In genomic region chr8:26804901-26805341, GRCm38 (mm10) we compare ENCODE assay signal across 10 mouse cellular contexts.
DNase-seq lines count a peak whose midpoint lies in the region; ATAC-seq lines count a peak whose summit lies in the region.
"Had no signal": no experiment of that assay in that cellular context is flagged by ENCODE, and none has a peak within 500 bp of the region (broad histone marks: within the 10 kb centered on the region; RNA-seq: fewer than 3 reads in every experiment).

No protein-coding gene starts in this region.

- H3K36me3 ChIP-seq in midbrain, embryonic 10.5 days = no peaks in the 10 kb centered on the region
- H3K36me3 ChIP-seq in midbrain, embryonic 16.5 days (ENCODE audit: control insufficient read depth, insufficient read depth, low read length) = no peaks in the 10 kb centered on the region
- H3K36me3 ChIP-seq in limb, embryonic 12.5 days = no peaks in the 10 kb centered on the region

- peaks cover 33% of the 10 kb centered on the region for H3K27me3 ChIP-seq in midbrain, embryonic 10.5 days (ENCODE audit: low read depth, poor library complexity, severe bottlenecking)
- H3K27me3 ChIP-seq in midbrain, embryonic 16.5 days (ENCODE audit: control insufficient read depth, insufficient read depth, low read depth, low read length) = no peaks in the 10 kb centered on the region
- H3K27me3 ChIP-seq in limb, embryonic 12.5 days = peaks cover 56% of the 10 kb centered on the region

- no peaks in the 10 kb centered on the region for H3K9me3 ChIP-seq in midbrain, embryonic 10.5 days (replicated peaks)
- no peaks in the 10 kb centered on the region for H3K9me3 ChIP-seq in midbrain, embryonic 16.5 days (replicated peaks; ENCODE audit: control insufficient read depth, low read length, poor library complexity, severe bottlenecking)
- H3K9me3 ChIP-seq in limb, embryonic 12.5 days = no peaks in the 10 kb centered on the region

- H3K9ac ChIP-seq in midbrain, embryonic 16.5 days (ENCODE audit: low read depth, low read length) = no peak overlapping the region
- H3K9ac ChIP-seq in limb, embryonic 12.5 days (replicated peaks) = no peak overlapping the region
- H3K9ac ChIP-seq: liver, postnatal 0 days had no signal

- H3K4me2 ChIP-seq in midbrain, embryonic 16.5 days (ENCODE audit: low read length) = no peak overlapping the region
- peak overlapping the region; percentile 37 for H3K4me2 ChIP-seq in limb, embryonic 12.5 days

- ATAC-seq in midbrain, embryonic 16.5 days = no peak
- no peak for ATAC-seq in limb, embryonic 12.5 days (ENCODE audit: insufficient number of reproducible peaks, insufficient read depth, low FRiP score, low TSS enrichment, low read depth)
- ATAC-seq in cerebellum, adult (ENCODE audit: insufficient number of reproducible peaks, low FRiP score, low TSS enrichment) = no peak
- ATAC-seq: liver, postnatal 0 days had no signal

- DNase-seq in cerebellum, postnatal 14 days = peak; percentile 31 to 34
- DNase-seq in cerebellum, postnatal 36 days = no peak
- DNase-seq in midbrain, embryonic 10.5 days (ENCODE audit: low spot score) = peak; percentile 28
- DNase-seq in retina, embryonic 14.5 days (ENCODE audit: low spot score) = peak; percentile 35
- no peak for DNase-seq in spleen, postnatal 10 days (ENCODE audit: low spot score in 2 of 2)
- DNase-seq: liver, postnatal 0 days; thymus, postnatal 25 days had no signal

- peaks cover 46% of the 10 kb centered on the region for H3K4me1 ChIP-seq in midbrain, embryonic 10.5 days
- peaks cover 9% of the 10 kb centered on the region; the same call in 1 of the 2 replicates for H3K4me1 ChIP-seq in midbrain, embryonic 16.5 days (ENCODE audit: control insufficient read depth, insufficient read depth, low read length)
- peaks cover 58% of the 10 kb centered on the region for H3K4me1 ChIP-seq in limb, embryonic 12.5 days (replicated peaks)

- peak overlapping the region; percentile 53; the same call in 1 of the 2 replicates for H3K27ac ChIP-seq in midbrain, embryonic 10.5 days (replicated peaks)
- no peak overlapping the region for H3K27ac ChIP-seq in midbrain, embryonic 16.5 days (ENCODE audit: low read length)
- H3K27ac ChIP-seq in limb, embryonic 12.5 days = peak overlapping the region; percentile 69; the same call in 1 of the 2 replicates

- H3K4me3 ChIP-seq in midbrain, embryonic 10.5 days = no peak overlapping the region
- no peak overlapping the region for H3K4me3 ChIP-seq in midbrain, embryonic 16.5 days (ENCODE audit: low read depth, low read length)
- H3K4me3 ChIP-seq in limb, embryonic 12.5 days (replicated peaks) = no peak overlapping the region

- WGBS in midbrain, embryonic 10.5 days = 30% methylated on average over 7 of the region's 7 CpGs
- WGBS in midbrain, embryonic 16.5 days = 26% methylated on average over 7 of the region's 7 CpGs
- 3% methylated on average over 7 of the region's 7 CpGs for WGBS in limb, embryonic 12.5 days

Comparison
In these comparisons a context has a peak if more than half of its experiments do, and no peak if none do; other contexts are left out.
1. DNase-seq: peak in cerebellum, postnatal 14 days (2 of 2), midbrain, embryonic 10.5 days (single experiment) and retina, embryonic 14.5 days (single experiment); none in cerebellum, postnatal 36 days (0 of 2) and spleen, postnatal 10 days (0 of 2).